In the genomic region with DNA sequence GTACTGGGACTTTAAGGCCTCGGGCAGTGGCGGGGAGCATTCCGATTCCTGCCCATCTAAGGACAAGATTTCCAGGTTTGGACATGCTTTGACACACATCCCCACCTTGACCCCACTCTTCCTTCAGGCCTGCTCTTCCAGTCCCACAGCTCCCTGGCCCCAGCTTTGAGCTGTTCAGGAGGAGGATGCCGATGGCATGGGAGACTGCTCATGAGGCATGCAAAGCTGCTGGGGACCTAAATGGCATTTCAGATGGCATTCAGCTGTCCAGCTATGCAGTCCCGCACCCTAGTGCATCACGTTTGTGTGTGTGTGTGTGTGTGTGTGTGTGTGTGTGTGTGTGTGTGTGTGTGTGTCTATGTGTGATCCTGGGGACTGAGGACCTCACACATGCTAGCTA, we compare ENCODE assay signal across 22 mouse cellular contexts. TPM values are rescaled to one million over a fixed set of nuclear protein-coding genes. Genes with fewer than 3 reads are reported as not detected.
DNase-seq lines count a peak whose midpoint lies in the region; ATAC-seq and TF ChIP-seq lines count a peak whose summit lies in the region.
"Had no signal": no experiment of that assay in that cellular context is flagged by ENCODE, and none has a peak within 500 bp of the region (broad histone marks: within the 10 kb centered on the region; RNA-seq: fewer than 3 reads in every experiment).

No protein-coding gene starts in this region.

- H3K27me3 ChIP-seq in kidney, adult 2 months (replicated peaks; ENCODE audit: control insufficient read depth, insufficient read depth, low read length) = no peaks in the 10 kb centered on the region
- no peaks in the 10 kb centered on the region for H3K27me3 ChIP-seq in limb, embryonic 11.5 days (ENCODE audit: control insufficient read depth, insufficient read depth, low read length)
- H3K27me3 ChIP-seq in limb, embryonic 10.5 days (ENCODE audit: low read depth, poor library complexity, severe bottlenecking) = no peaks in the 10 kb centered on the region
- no peaks in the 10 kb centered on the region for H3K27me3 ChIP-seq in kidney, postnatal 0 days (ENCODE audit: insufficient read depth, low read length)
- H3K27me3 ChIP-seq: embryonic facial prominence, embryonic 12.5 days; forebrain, embryonic 15.5 days; heart, embryonic 15.5 days had no signal

- no peak for TF ChIP-seq POLR2A in kidney, adult 2 months (IDR thresholded peaks at IDR 0.05; ENCODE audit: low read depth, low read length)

- ATAC-seq in limb, embryonic 11.5 days (ENCODE audit: insufficient number of reproducible peaks, low FRiP score, low TSS enrichment, low read depth) = 0 out of 2 replicates have a peak, but pooled peaks have one; percentile 13
- ATAC-seq in kidney, postnatal 0 days (replicated peaks; ENCODE audit: low FRiP score, low read depth) = peak; percentile 82
- ATAC-seq: forebrain, embryonic 15.5 days had no signal

- peak; percentile 11 for DNase-seq in kidney, adult 2 months
- no peak for DNase-seq in kidney, adult 11 months
- no peak for DNase-seq in limb, embryonic 11.5 days (ENCODE audit: low spot score)
- no peak for DNase-seq in limb, embryonic 10.5 days (ENCODE audit: low spot score)
- DNase-seq in Muller cell, postnatal 12 days (ENCODE audit: inconsistent ontology term) = peak; percentile 50
- peak; percentile 70 for DNase-seq in kidney, postnatal 0 days (ENCODE audit: low spot score)
- no peak for DNase-seq in right cerebral cortex, postnatal 4 days
- DNase-seq in cerebellum, adult 11 months = no peak
- DNase-seq: adrenal gland, adult 2 months; adrenal gland, postnatal 25 days; cerebellum, adult 2 months; cerebellum, postnatal 10 days; embryo, embryonic 11 days; gastrocnemius, postnatal 36 days; heart, adult 18-20 months; heart, postnatal 14 days had no signal

- no peak overlapping the region for H3K9ac ChIP-seq in limb, embryonic 11.5 days (ENCODE audit: low read length)
- H3K9ac ChIP-seq in kidney, postnatal 0 days (ENCODE audit: low read depth, low read length) = no peak overlapping the region
- H3K9ac ChIP-seq: embryonic facial prominence, embryonic 12.5 days; forebrain, embryonic 15.5 days; heart, embryonic 15.5 days; hindbrain, embryonic 14.5 days had no signal

- H3K27ac ChIP-seq in kidney, adult 2 months (ENCODE audit: insufficient read depth, low read depth, low read length) = no peak overlapping the region
- no peak overlapping the region for H3K27ac ChIP-seq in limb, embryonic 11.5 days (replicated peaks; ENCODE audit: low read depth, low read length)
- H3K27ac ChIP-seq in limb, embryonic 10.5 days = no peak overlapping the region
- peak overlapping the region; percentile 44; the same call in 1 of the 2 replicates for H3K27ac ChIP-seq in kidney, postnatal 0 days
- H3K27ac ChIP-seq: embryonic facial prominence, embryonic 12.5 days; forebrain, embryonic 15.5 days; heart, embryonic 15.5 days; hindbrain, embryonic 14.5 days had no signal

- no peak overlapping the region for H3K4me2 ChIP-seq in limb, embryonic 11.5 days (ENCODE audit: low read depth, severe bottlenecking)
- no peak overlapping the region for H3K4me2 ChIP-seq in kidney, postnatal 0 days (ENCODE audit: low read length)
- H3K4me2 ChIP-seq: embryonic facial prominence, embryonic 12.5 days; forebrain, embryonic 15.5 days; heart, embryonic 11.5 days; heart, embryonic 15.5 days; hindbrain, embryonic 14.5 days had no signal

- no peak overlapping the region for H3K4me3 ChIP-seq in kidney, adult 2 months (ENCODE audit: insufficient read depth, low read depth, low read length)
- H3K4me3 ChIP-seq in limb, embryonic 11.5 days (ENCODE audit: low read depth, low read length) = no peak overlapping the region
- H3K4me3 ChIP-seq in limb, embryonic 10.5 days = no peak overlapping the region
- H3K4me3 ChIP-seq in kidney, postnatal 0 days (replicated peaks; ENCODE audit: low read depth, low read length) = no peak overlapping the region
- H3K4me3 ChIP-seq: embryonic facial prominence, embryonic 12.5 days; forebrain, embryonic 15.5 days; heart, embryonic 15.5 days; hindbrain, embryonic 10.5 days had no signal

- no peaks in the 10 kb centered on the region for H3K36me3 ChIP-seq in kidney, adult 2 months (ENCODE audit: control insufficient read depth, insufficient read depth, low read length)
- peaks cover 4% of the 10 kb centered on the region; the same call in 1 of the 2 replicates for H3K36me3 ChIP-seq in limb, embryonic 11.5 days (ENCODE audit: control insufficient read depth, insufficient read depth, low read length)
- H3K36me3 ChIP-seq in limb, embryonic 10.5 days = peaks cover 86% of the 10 kb centered on the region
- H3K36me3 ChIP-seq in kidney, postnatal 0 days (ENCODE audit: insufficient read depth, low read length) = no peaks in the 10 kb centered on the region
- H3K36me3 ChIP-seq: forebrain, embryonic 15.5 days had no signal

- H3K4me1 ChIP-seq in kidney, adult 2 months (ENCODE audit: control insufficient read depth, insufficient read depth, low read length) = no peaks in the 10 kb centered on the region
- H3K4me1 ChIP-seq in limb, embryonic 11.5 days (ENCODE audit: control insufficient read depth, insufficient read depth, low read length) = peaks cover 8% of the 10 kb centered on the region
- peaks cover 35% of the 10 kb centered on the region for H3K4me1 ChIP-seq in limb, embryonic 10.5 days
- 0 out of 2 replicates have a peak, but pooled peaks cover 14% of the 10 kb centered on the region for H3K4me1 ChIP-seq in kidney, postnatal 0 days (replicated peaks; ENCODE audit: insufficient read depth, low read length)

- H3K9me3 ChIP-seq in limb, embryonic 11.5 days (ENCODE audit: control insufficient read depth, low read length) = no peaks in the 10 kb centered on the region
- no peaks in the 10 kb centered on the region for H3K9me3 ChIP-seq in limb, embryonic 10.5 days (replicated peaks)
- H3K9me3 ChIP-seq in kidney, postnatal 0 days (replicated peaks; ENCODE audit: low read length) = no peaks in the 10 kb centered on the region
- H3K9me3 ChIP-seq: embryonic facial prominence, embryonic 12.5 days; forebrain, embryonic 15.5 days; heart, embryonic 15.5 days; hindbrain, embryonic 10.5 days had no signal

- WGBS in kidney, adult 2 months = 59% methylated on average over 6 of the region's 6 CpGs
- WGBS in limb, embryonic 11.5 days = 86% methylated on average over 6 of the region's 6 CpGs
- WGBS in limb, embryonic 10.5 days = 83% methylated on average over 6 of the region's 6 CpGs
- WGBS in kidney, postnatal 0 days = 42% methylated on average over 6 of the region's 6 CpGs

- TF ChIP-seq CTCF in kidney, adult 2 months (conservative IDR thresholded peaks at IDR 0.05; ENCODE audit: insufficient read depth, insufficient read length, low read depth, low read length) = no peak
- no peak for TF ChIP-seq CTCF in kidney, postnatal 0 days (IDR thresholded peaks at IDR 0.05; ENCODE audit: low read depth)

RNA-seq across cellular contexts. Expression of a gene that starts 8.5 kb away (rescaled TPM):
- 1.0 and 1.1 TPM in 2 replicates for polyA plus RNA-seq in kidney, adult 2 months (2012; rRNA removed)
- 33.8 and 34.2 TPM in 2 replicates for polyA plus RNA-seq in limb, embryonic 11.5 days (2014; fragmentation: Nextera tagmentation; extraction: Ambion mirVana)
- polyA plus RNA-seq in limb, embryonic 10.5 days (2016; fragmentation: Nextera tagmentation; extraction: Ambion mirVana) = 36.3 and 40.6 TPM in 2 replicates
- 14.1 and 14.2 TPM in 2 replicates for polyA plus RNA-seq in kidney, postnatal 0 days (2015; fragmentation: Nextera tagmentation; extraction: Ambion mirVana)

RNA-seq across cellular contexts. Expression of a gene that starts 49.8 kb away (rescaled TPM):
- polyA plus RNA-seq in kidney, adult 2 months (2012; rRNA removed) = 0.24 and 0.30 TPM in 2 replicates
- polyA plus RNA-seq in limb, embryonic 11.5 days (2014; fragmentation: Nextera tagmentation; extraction: Ambion mirVana) = 7.7 and 9.2 TPM in 2 replicates
- 9.7 and 11.2 TPM in 2 replicates for polyA plus RNA-seq in limb, embryonic 10.5 days (2016; fragmentation: Nextera tagmentation; extraction: Ambion mirVana)
- polyA plus RNA-seq in kidney, postnatal 0 days (2015; fragmentation: Nextera tagmentation; extraction: Ambion mirVana) = 3.8 and 4.6 TPM in 2 replicates

Comparison
In these comparisons a context has a peak if more than half of its experiments do, and no peak if none do; other contexts are left out.
1. DNase-seq: peak in kidney, adult 2 months (single experiment), Muller cell, postnatal 12 days (single experiment) and kidney, postnatal 0 days (single experiment); none in kidney, adult 11 months (single experiment), limb, embryonic 11.5 days (single experiment), limb, embryonic 10.5 days (single experiment), right cerebral cortex, postnatal 4 days (single experiment) and cerebellum, adult 11 months (single experiment).